Mouse (Mus musculus) neural tube, embryonic 12.5 days (tissue): ENCODE results near the gene Lama2. TPM values are rescaled to one million over a fixed set of nuclear protein-coding genes. Genes with fewer than 3 reads are reported as not detected.

ENCODE experiments used
- ATAC-seq: fragments of 200-750 bp; cut with Nextera tagmentation; 2 replicates; pipeline ENCODE4 v1.8.0; 2017; ENCODE audit warnings: low read depth, mild to moderate bottlenecking, moderate TSS enrichment, moderate library complexity; ENCODE audit not compliant: low FRiP score
- H3K27ac ChIP-seq: fragments of 300-500 bp; sonication (generic); 2 replicates; pipeline ENCODE4 v1.5.1; 2016
- H3K27me3 ChIP-seq: fragments of 300-500 bp; sonication (generic); replicated peaks from 2 replicates; pipeline ENCODE4 v1.6.1; 2016; ENCODE audit warnings: mild to moderate bottlenecking
- H3K36me3 ChIP-seq: fragments of 300-500 bp; sonication (generic); 2 replicates; pipeline ENCODE4 v1.6.1; 2016; ENCODE audit warnings: mild to moderate bottlenecking
- H3K4me1 ChIP-seq: fragments of 300-500 bp; sonication (generic); 2 replicates; pipeline ENCODE4 v1.6.1; 2016
- H3K4me2 ChIP-seq: fragments of 300-500 bp; sonication (generic); replicated peaks from 2 replicates; pipeline ENCODE4 v1.6.1; 2016; ENCODE audit warnings: mild to moderate bottlenecking
- H3K4me3 ChIP-seq: fragments of 300-500 bp; sonication (generic); 2 replicates; pipeline ENCODE4 v1.5.1; 2016
- H3K9ac ChIP-seq: fragments of 300-500 bp; sonication (generic); 2 replicates; pipeline ENCODE4 v1.6.1; 2016; ENCODE audit warnings: mild to moderate bottlenecking
- H3K9me3 ChIP-seq: fragments of 300-500 bp; sonication (generic); 2 replicates; pipeline ENCODE4 v1.6.1; 2016; ENCODE audit warnings: mild to moderate bottlenecking
- WGBS: fragments of 180-500 bp; shearing (Covaris S2); methylation state at CpG from one replicate; pipeline ENCODE4 v1.1.7; 2016; 5-methylcytosine and 5-hydroxymethylcytosine counted together
- polyA plus RNA-seq: library from polyadenylated mRNA; unstranded; fragments of >200 nt; fragmentation: Nextera tagmentation; extraction: Ambion mirVana; gene quantifications from 2 replicates; pipeline ENCODE4 v1.2.1, GENCODE M21; 2016

The Lama2 gene
- polyA plus RNA-seq, 1 experiment from 2014 or later: 12.3 TPM

- no peaks in the 10 kb centered on the region for H3K36me3 ChIP-seq
- no peak for ATAC-seq
- H3K4me3 ChIP-seq: no peak overlapping the region
- 89% methylated on average over 2 of the region's 2 CpGs for WGBS
- H3K27me3 ChIP-seq: no peaks in the 10 kb centered on the region
- no peak overlapping the region for H3K27ac ChIP-seq
- no peaks in the 10 kb centered on the region for H3K4me1 ChIP-seq
- no peak overlapping the region for H3K4me2 ChIP-seq
- H3K9ac ChIP-seq: no peak overlapping the region
- H3K9me3 ChIP-seq: no peaks in the 10 kb centered on the region
Observed at GRCm38 (mm10) chr10:27047196-27047595, 572.4 kb downstream of the Lama2 start.

- no peaks in the 10 kb centered on the region for H3K9me3 ChIP-seq
- H3K27me3 ChIP-seq: no peaks in the 10 kb centered on the region
- no peak for ATAC-seq
- H3K27ac ChIP-seq: no peak overlapping the region
- no peaks in the 10 kb centered on the region for H3K4me1 ChIP-seq
- 64% methylated on average over 1 of the region's 1 CpGs for WGBS
- H3K36me3 ChIP-seq: no peaks in the 10 kb centered on the region
- H3K4me3 ChIP-seq: no peak overlapping the region
- H3K9ac ChIP-seq: no peak overlapping the region
- no peak overlapping the region for H3K4me2 ChIP-seq
Observed at GRCm38 (mm10) chr10:27041812-27042211, 577.7 kb downstream of the Lama2 start.

GRCm38 (mm10) chr10:27022707-27023106 lies 596.9 kb downstream of the Lama2 start:
- H3K27me3 ChIP-seq: no peaks in the 10 kb centered on the region
- H3K4me3 ChIP-seq: no peak overlapping the region
- H3K9ac ChIP-seq: no peak overlapping the region
- WGBS: 85% methylated on average over 1 of the region's 1 CpGs
- H3K4me2 ChIP-seq: no peak overlapping the region
- no peaks in the 10 kb centered on the region for H3K9me3 ChIP-seq
- no peak for ATAC-seq
- H3K4me1 ChIP-seq: no peaks in the 10 kb centered on the region
- no peak overlapping the region for H3K27ac ChIP-seq
- no peaks in the 10 kb centered on the region for H3K36me3 ChIP-seq

GRCm38 (mm10) chr10:27012804-27013365 lies 606.7 kb downstream of the Lama2 start:
- ATAC-seq: no peak
- Histone ChIP-seq H3K27ac (no peak overlapping the region), H3K27me3 (no peaks in the 10 kb centered on the region), H3K4me1 (no peaks in the 10 kb centered on the region), H3K4me3 (no peak overlapping the region), H3K4me2 (no peak overlapping the region), H3K36me3 (no peaks in the 10 kb centered on the region), H3K9me3 (no peaks in the 10 kb centered on the region), H3K9ac (no peak overlapping the region)

- Histone ChIP-seq H3K9me3 (no peaks in the 10 kb centered on the region), H3K9ac (no peak overlapping the region), H3K36me3 (no peaks in the 10 kb centered on the region), H3K4me1 (no peaks in the 10 kb centered on the region), H3K27me3 (no peaks in the 10 kb centered on the region), H3K27ac (no peak overlapping the region), H3K4me3 (no peak overlapping the region), H3K4me2 (no peak overlapping the region)
- WGBS: 77% methylated on average over 2 of the region's 2 CpGs
- no peak for ATAC-seq
Observed at GRCm38 (mm10) chr10:27007364-27007763, 612.2 kb downstream of the Lama2 start.

GRCm38 (mm10) chr10:27005716-27006115 lies 613.8 kb downstream of the Lama2 start:
- ATAC-seq: no peak
- Histone ChIP-seq H3K36me3 (no peaks in the 10 kb centered on the region), H3K9me3 (no peaks in the 10 kb centered on the region), H3K27ac (no peak overlapping the region), H3K4me1 (no peaks in the 10 kb centered on the region), H3K9ac (no peak overlapping the region), H3K4me3 (no peak overlapping the region), H3K4me2 (no peak overlapping the region), H3K27me3 (no peaks in the 10 kb centered on the region)
- 73% methylated on average over 2 of the region's 2 CpGs for WGBS

- no peaks in the 10 kb centered on the region for H3K9me3 ChIP-seq
- 88% methylated on average over 2 of the region's 2 CpGs for WGBS
- no peaks in the 10 kb centered on the region for H3K36me3 ChIP-seq
- H3K9ac ChIP-seq: no peak overlapping the region
- no peaks in the 10 kb centered on the region for H3K4me1 ChIP-seq
- H3K27ac ChIP-seq: no peak overlapping the region
- no peak overlapping the region for H3K4me2 ChIP-seq
- ATAC-seq: no peak
- no peaks in the 10 kb centered on the region for H3K27me3 ChIP-seq
- no peak overlapping the region for H3K4me3 ChIP-seq
Observed at GRCm38 (mm10) chr10:27001554-27002178, 617.9 kb downstream of the Lama2 start.

- Histone ChIP-seq H3K9ac (no peak overlapping the region), H3K4me3 (no peak overlapping the region), H3K9me3 (no peaks in the 10 kb centered on the region), H3K36me3 (no peaks in the 10 kb centered on the region), H3K27me3 (no peaks in the 10 kb centered on the region), H3K4me1 (no peaks in the 10 kb centered on the region), H3K27ac (no peak overlapping the region), H3K4me2 (no peak overlapping the region)
- ATAC-seq: no peak
Observed at GRCm38 (mm10) chr10:26996684-26997083, 622.9 kb downstream of the Lama2 start.

GRCm38 (mm10) chr10:26995987-26996386 lies 623.6 kb downstream of the Lama2 start:
- WGBS: 80% methylated on average over 6 of the region's 6 CpGs
- Histone ChIP-seq H3K9me3 (no peaks in the 10 kb centered on the region), H3K27me3 (no peaks in the 10 kb centered on the region), H3K27ac (no peak overlapping the region), H3K36me3 (no peaks in the 10 kb centered on the region), H3K4me1 (no peaks in the 10 kb centered on the region), H3K4me3 (no peak overlapping the region), H3K9ac (no peak overlapping the region), H3K4me2 (no peak overlapping the region)
- ATAC-seq: no peak

- Histone ChIP-seq H3K4me2 (no peak overlapping the region), H3K4me1 (no peaks in the 10 kb centered on the region), H3K4me3 (no peak overlapping the region), H3K9me3 (no peaks in the 10 kb centered on the region), H3K9ac (no peak overlapping the region), H3K36me3 (no peaks in the 10 kb centered on the region), H3K27me3 (no peaks in the 10 kb centered on the region), H3K27ac (no peak overlapping the region)
- peak; percentile 30; the same call in 1 of the 2 replicates for ATAC-seq
- WGBS: 76% methylated on average over 8 of the region's 8 CpGs
Observed at GRCm38 (mm10) chr10:26995182-26995975, 624.2 kb downstream of the Lama2 start.

- 70% methylated on average over 8 of the region's 8 CpGs for WGBS
- no peak overlapping the region for H3K27ac ChIP-seq
Observed at GRCm38 (mm10) chr10:26993971-26994761, 625.4 kb downstream of the Lama2 start.

GRCm38 (mm10) chr10:26985451-26985850 lies 634.1 kb downstream of the Lama2 start:
- H3K9ac ChIP-seq: no peak overlapping the region
- ATAC-seq: no peak
- no peaks in the 10 kb centered on the region for H3K9me3 ChIP-seq
- no peak overlapping the region for H3K4me3 ChIP-seq
- WGBS: 60% methylated on average over 1 of the region's 1 CpGs
- H3K36me3 ChIP-seq: no peaks in the 10 kb centered on the region
- no peaks in the 10 kb centered on the region for H3K27me3 ChIP-seq
- no peaks in the 10 kb centered on the region for H3K4me1 ChIP-seq
- H3K4me2 ChIP-seq: no peak overlapping the region
- H3K27ac ChIP-seq: no peak overlapping the region

More at GRCm38 (mm10) chr10:26993971-26994761, 625.4 kb downstream of the Lama2 start:
- peak; percentile 54; the same call in 1 of the 2 replicates for ATAC-seq
- Histone ChIP-seq H3K9ac (no peak overlapping the region), H3K36me3 (no peaks in the 10 kb centered on the region), H3K4me2 (no peak overlapping the region), H3K4me3 (no peak overlapping the region), H3K4me1 (no peaks in the 10 kb centered on the region), H3K27me3 (no peaks in the 10 kb centered on the region), H3K9me3 (no peaks in the 10 kb centered on the region)
